Mouse (Mus musculus) limb, embryonic 15.5 days (tissue): ENCODE data around the gene Slc39a8. TPM values are rescaled to one million over a fixed set of nuclear protein-coding genes. Genes with fewer than 3 reads are reported as not detected.
A peak's percentile ranks its signal among the peaks of the same experiment; 100 is the strongest.

ENCODE experiments used
- ATAC-seq: fragments of 200-750 bp; cut with Nextera tagmentation; 2 replicates; pipeline ENCODE4 v1.8.0; 2017; ENCODE audit warnings: low read depth, moderate TSS enrichment; ENCODE audit not compliant: insufficient number of reproducible peaks, low FRiP score, low TSS enrichment
- H3K27ac ChIP-seq: fragments of 300-500 bp; sonication (generic); 2 replicates; pipeline ENCODE4 v1.5.1; 2015; ENCODE audit warnings: moderate library complexity, mild to moderate bottlenecking, inconsistent platforms
- H3K27me3 ChIP-seq: fragments of 300-500 bp; sonication (generic); 2 replicates; pipeline ENCODE4 v1.6.1; 2015; ENCODE audit warnings: inconsistent platforms
- H3K36me3 ChIP-seq: fragments of 300-500 bp; sonication (generic); 2 replicates; pipeline ENCODE4 v1.6.1; 2015; ENCODE audit warnings: inconsistent platforms
- H3K4me1 ChIP-seq: fragments of 300-500 bp; sonication (generic); 2 replicates; pipeline ENCODE4 v1.6.1; 2015; ENCODE audit warnings: inconsistent platforms
- H3K4me2 ChIP-seq: fragments of 300-500 bp; sonication (generic); 2 replicates; pipeline ENCODE4 v1.6.1; 2015; ENCODE audit warnings: mild to moderate bottlenecking, inconsistent platforms
- H3K4me3 ChIP-seq: fragments of 300-500 bp; sonication (generic); 2 replicates; pipeline ENCODE4 v1.5.1; 2015; ENCODE audit warnings: mild to moderate bottlenecking, inconsistent platforms
- H3K9ac ChIP-seq: fragments of 300-500 bp; sonication (generic); 2 replicates; pipeline ENCODE4 v1.6.1; 2015; ENCODE audit warnings: inconsistent platforms
- H3K9me3 ChIP-seq: fragments of 300-500 bp; sonication (generic); 2 replicates; pipeline ENCODE4 v1.6.1; 2016; ENCODE audit warnings: inconsistent platforms
- WGBS: fragments of 180-500 bp; shearing (Covaris S2); methylation state at CpG from one replicate; pipeline ENCODE4 v1.1.7; 2015; 5-methylcytosine and 5-hydroxymethylcytosine counted together
- polyA plus RNA-seq: library from polyadenylated mRNA; unstranded; fragments of >200 nt; fragmentation: Nextera tagmentation; extraction: Ambion mirVana; gene quantifications from 2 replicates; pipeline ENCODE4 v1.2.1, GENCODE M21; 2015

Gene Slc39a8
- 6.7 and 6.8 TPM in 2 replicates for polyA plus RNA-seq

GRCm38 (mm10) chr3:135825016-135825753 lies at the start of gene Slc39a8:
Slc39a8 (plus strand) TSS chr3:135825279.
- H3K27ac ChIP-seq = peak within 1 kb of the TSS; percentile 48
- peaks cover 13% of the 10 kb centered on the region for H3K4me1 ChIP-seq
- H3K27me3 ChIP-seq = no peaks in the 10 kb centered on the region
- ATAC-seq = peak; percentile 85
- H3K9me3 ChIP-seq = no peaks in the 10 kb centered on the region
- 6% methylated on average over 22 of the region's 22 CpGs for WGBS
- H3K4me2 ChIP-seq = peak within 1 kb of the TSS; percentile 98
- H3K36me3 ChIP-seq = no peaks in the 10 kb centered on the region
- H3K9ac ChIP-seq = peak within 1 kb of the TSS; percentile 44
- H3K4me3 ChIP-seq = peak within 1 kb of the TSS; percentile 58

- no peak for ATAC-seq
- Histone ChIP-seq H3K4me1 (no peaks in the 10 kb centered on the region), H3K27ac (no peak overlapping the region), H3K9ac (no peak overlapping the region), H3K4me2 (no peak overlapping the region), H3K9me3 (no peaks in the 10 kb centered on the region), H3K36me3 (no peaks in the 10 kb centered on the region), H3K27me3 (no peaks in the 10 kb centered on the region), H3K4me3 (no peak overlapping the region)
- 78% methylated on average over 7 of the region's 7 CpGs for WGBS
These were observed 40.0 kb upstream of the Slc39a8 start for GRCm38 (mm10) chr3:135785065-135785464.

- H3K4me1 ChIP-seq = no peaks in the 10 kb centered on the region; the same call in 1 of the 2 replicates
- ATAC-seq = no peak
- WGBS = 86% methylated on average over 6 of the region's 6 CpGs
- no peak overlapping the region for H3K4me2 ChIP-seq
- no peak overlapping the region for H3K27ac ChIP-seq
- no peaks in the 10 kb centered on the region for H3K27me3 ChIP-seq
- no peak overlapping the region for H3K4me3 ChIP-seq
- no peak overlapping the region for H3K9ac ChIP-seq
- no peaks in the 10 kb centered on the region for H3K36me3 ChIP-seq
- H3K9me3 ChIP-seq = no peaks in the 10 kb centered on the region
These were observed 29.0 kb upstream of the Slc39a8 start for GRCm38 (mm10) chr3:135796117-135796516.

GRCm38 (mm10) chr3:135798241-135798640 lies 26.8 kb upstream of the Slc39a8 start:
- no peak overlapping the region for H3K9ac ChIP-seq
- no peaks in the 10 kb centered on the region; the same call in 1 of the 2 replicates for H3K4me1 ChIP-seq
- no peaks in the 10 kb centered on the region for H3K9me3 ChIP-seq
- 35% methylated on average over 3 of the region's 3 CpGs for WGBS
- no peak overlapping the region for H3K4me3 ChIP-seq
- no peak overlapping the region for H3K27ac ChIP-seq
- H3K36me3 ChIP-seq = no peaks in the 10 kb centered on the region
- no peak overlapping the region for H3K4me2 ChIP-seq
- ATAC-seq = no peak
- no peaks in the 10 kb centered on the region for H3K27me3 ChIP-seq

- no peaks in the 10 kb centered on the region for H3K36me3 ChIP-seq
- no peak overlapping the region for H3K9ac ChIP-seq
- H3K4me1 ChIP-seq = no peaks in the 10 kb centered on the region; the same call in 1 of the 2 replicates
- no peaks in the 10 kb centered on the region for H3K9me3 ChIP-seq
- no peak for ATAC-seq
- WGBS = 16% methylated on average over 1 of the region's 1 CpGs
- no peak overlapping the region for H3K4me3 ChIP-seq
- H3K4me2 ChIP-seq = no peak overlapping the region
- H3K27ac ChIP-seq = no peak overlapping the region
- no peaks in the 10 kb centered on the region for H3K27me3 ChIP-seq
These were observed 26.4 kb upstream of the Slc39a8 start for GRCm38 (mm10) chr3:135798665-135799064.

GRCm38 (mm10) chr3:135814665-135815064 lies 10.4 kb upstream of the Slc39a8 start:
- Histone ChIP-seq H3K27me3 (no peaks in the 10 kb centered on the region), H3K9me3 (no peaks in the 10 kb centered on the region), H3K4me2 (no peak overlapping the region), H3K4me3 (no peak overlapping the region), H3K36me3 (no peaks in the 10 kb centered on the region), H3K4me1 (no peaks in the 10 kb centered on the region), H3K9ac (no peak overlapping the region), H3K27ac (no peak overlapping the region)
- no peak for ATAC-seq
- 67% methylated on average over 14 of the region's 14 CpGs for whole genome bisulfite sequencing

- no peaks in the 10 kb centered on the region for H3K36me3 ChIP-seq
- H3K27me3 ChIP-seq = no peaks in the 10 kb centered on the region
- H3K9me3 ChIP-seq = no peaks in the 10 kb centered on the region
- WGBS = 87% methylated on average over 5 of the region's 5 CpGs
- no peak overlapping the region for H3K4me3 ChIP-seq
- H3K4me2 ChIP-seq = no peak overlapping the region
- H3K4me1 ChIP-seq = no peaks in the 10 kb centered on the region
- ATAC-seq = no peak
- H3K9ac ChIP-seq = no peak overlapping the region
- H3K27ac ChIP-seq = no peak overlapping the region
These were observed 8.9 kb upstream of the Slc39a8 start for GRCm38 (mm10) chr3:135815973-135816727.

GRCm38 (mm10) chr3:135817124-135817523 lies 8.0 kb upstream of the Slc39a8 start:
- Histone ChIP-seq H3K4me3 (no peak overlapping the region), H3K4me1 (no peaks in the 10 kb centered on the region), H3K36me3 (no peaks in the 10 kb centered on the region), H3K4me2 (no peak overlapping the region), H3K9ac (no peak overlapping the region), H3K27me3 (no peaks in the 10 kb centered on the region), H3K9me3 (no peaks in the 10 kb centered on the region), H3K27ac (no peak overlapping the region)
- WGBS = 54% methylated on average over 1 of the region's 1 CpGs
- ATAC-seq = no peak

GRCm38 (mm10) chr3:135824436-135824835 lies 643 bp upstream of the Slc39a8 start:
- 28% methylated on average over 3 of the region's 4 CpGs for WGBS
- H3K36me3 ChIP-seq = no peaks in the 10 kb centered on the region
- no peaks in the 10 kb centered on the region for H3K9me3 ChIP-seq
- no peak overlapping the region for H3K4me2 ChIP-seq
- H3K27ac ChIP-seq = no peak overlapping the region
- H3K9ac ChIP-seq = no peak overlapping the region
- H3K4me1 ChIP-seq = peaks cover 13% of the 10 kb centered on the region
- no peaks in the 10 kb centered on the region for H3K27me3 ChIP-seq
- ATAC-seq = no peak
- no peak overlapping the region for H3K4me3 ChIP-seq

GRCm38 (mm10) chr3:135825754-135826683 lies 940 bp downstream of the Slc39a8 start:
- Histone ChIP-seq H3K4me2 (peak overlapping the region; percentile 98), H3K27ac (no peak overlapping the region), H3K9ac (peak overlapping the region; percentile 44), H3K4me1 (peaks cover 13% of the 10 kb centered on the region), H3K9me3 (no peaks in the 10 kb centered on the region), H3K4me3 (peak overlapping the region; percentile 58), H3K36me3 (no peaks in the 10 kb centered on the region), H3K27me3 (no peaks in the 10 kb centered on the region)
- WGBS = under 1% methylated on average over 57 of the region's 57 CpGs
- ATAC-seq = peak; percentile 66; the same call in 1 of the 2 replicates

GRCm38 (mm10) chr3:135826684-135827249 lies 1.7 kb downstream of the Slc39a8 start:
- Histone ChIP-seq H3K9ac (peak overlapping the region; percentile 44), H3K27me3 (no peaks in the 10 kb centered on the region), H3K9me3 (no peaks in the 10 kb centered on the region), H3K4me2 (peak overlapping the region; percentile 98), H3K4me3 (peak overlapping the region; percentile 58), H3K36me3 (no peaks in the 10 kb centered on the region), H3K4me1 (peaks cover 13% of the 10 kb centered on the region), H3K27ac (no peak overlapping the region)
- 22% methylated on average over 12 of the region's 12 CpGs for WGBS
- no peak for ATAC-seq
